In genomic region chr6:113469021-113469420, GRCm38 (mm10) we compare ENCODE assay signal across 8 mouse cellular contexts. TPM values are rescaled to one million over a fixed set of nuclear protein-coding genes. Genes with fewer than 3 reads are reported as not detected.
DNase-seq lines count a peak whose midpoint lies in the region; ATAC-seq and TF ChIP-seq lines count a peak whose summit lies in the region.

No protein-coding gene starts in this region.

- no peak; the same call in 1 of the 2 replicates for ATAC-seq in limb, embryonic 11.5 days (ENCODE audit: insufficient number of reproducible peaks, low FRiP score, low TSS enrichment, low read depth)
- peak; percentile 74 for ATAC-seq in midbrain, embryonic 12.5 days (ENCODE audit: low FRiP score, low read depth)

- 4% methylated on average over 9 of the region's 9 CpGs for WGBS in limb, embryonic 11.5 days
- WGBS in midbrain, embryonic 12.5 days: 11% methylated on average over 9 of the region's 9 CpGs
- WGBS in small intestine, adult 2 months: 6% methylated on average over 9 of the region's 9 CpGs

- H3K9me3 ChIP-seq in limb, embryonic 11.5 days (ENCODE audit: control insufficient read depth, low read length): no peaks in the 10 kb centered on the region
- no peaks in the 10 kb centered on the region for H3K9me3 ChIP-seq in midbrain, embryonic 12.5 days

- peak overlapping the region; percentile 71 for H3K27ac ChIP-seq in gastrocnemius, adult 2 months
- no peak overlapping the region for H3K27ac ChIP-seq in limb, embryonic 11.5 days (replicated peaks; ENCODE audit: low read depth, low read length)
- H3K27ac ChIP-seq in midbrain, embryonic 12.5 days (replicated peaks): no peak overlapping the region
- H3K27ac ChIP-seq in small intestine, adult 2 months (ENCODE audit: insufficient read depth, low read depth, low read length): no peak overlapping the region; the same call in 1 of the 2 replicates

- peak; percentile 66 for TF ChIP-seq CTCF in gastrocnemius, adult 2 months (IDR thresholded peaks at IDR 0.05)
- TF ChIP-seq CTCF in small intestine, adult 2 months (IDR thresholded peaks at IDR 0.05; ENCODE audit: extremely low read depth, insufficient read length, insufficient replicate concordance, low read depth, low read length): peak; percentile 71; the same call in 1 of the 2 replicates

- H3K36me3 ChIP-seq in limb, embryonic 11.5 days (ENCODE audit: control insufficient read depth, insufficient read depth, low read length): no peaks in the 10 kb centered on the region
- H3K36me3 ChIP-seq in midbrain, embryonic 12.5 days: no peaks in the 10 kb centered on the region
- H3K36me3 ChIP-seq in small intestine, adult 2 months (ENCODE audit: control insufficient read depth, insufficient read depth, low read length): peaks cover 2% of the 10 kb centered on the region; the same call in 1 of the 2 replicates

- H3K4me3 ChIP-seq in gastrocnemius, adult 2 months: peak overlapping the region; percentile 69
- peak overlapping the region; percentile 28 for H3K4me3 ChIP-seq in limb, embryonic 11.5 days (ENCODE audit: low read depth, low read length)
- H3K4me3 ChIP-seq in midbrain, embryonic 12.5 days: peak overlapping the region; percentile 38
- H3K4me3 ChIP-seq in small intestine, adult 2 months (ENCODE audit: low read depth, low read length): peak overlapping the region; percentile 61

- peaks cover 17% of the 10 kb centered on the region for H3K27me3 ChIP-seq in limb, embryonic 11.5 days (ENCODE audit: control insufficient read depth, insufficient read depth, low read length)
- peaks cover 58% of the 10 kb centered on the region for H3K27me3 ChIP-seq in midbrain, embryonic 12.5 days
- no peaks in the 10 kb centered on the region for H3K27me3 ChIP-seq in small intestine, adult 2 months (ENCODE audit: control insufficient read depth, insufficient read depth, low read length)

- DNase-seq in left cerebral cortex, adult 18-20 months (ENCODE audit: low spot score in 2 of 2): peak; percentile 54 to 55
- no peak for DNase-seq in left cerebral cortex, adult 11 months (ENCODE audit: low spot score)
- DNase-seq in cerebellum, postnatal 10 days: peak; percentile 86 to 91
- peak; percentile 75 for DNase-seq in gastrocnemius, adult 2 months
- peak; percentile 24 for DNase-seq in hindlimb bud, embryonic 11.5 days (ENCODE audit: extremely low spot score, low read depth, low spot score)
- DNase-seq in limb, embryonic 11.5 days (ENCODE audit: low spot score): peak; percentile 79

- intact Hi-C loops in gastrocnemius, adult 2 months (cut with DNase I): loop anchor here (1.0 kb wide), 2 partner anchors 25 to 28 kb away; no protein-coding TSS in a partner anchor

- peak overlapping the region; percentile 55 for H3K4me2 ChIP-seq in limb, embryonic 11.5 days (ENCODE audit: low read depth, severe bottlenecking)
- peak overlapping the region; percentile 61 for H3K4me2 ChIP-seq in midbrain, embryonic 12.5 days (replicated peaks)

- H3K4me1 ChIP-seq in limb, embryonic 11.5 days (ENCODE audit: control insufficient read depth, insufficient read depth, low read length): peaks cover 9% of the 10 kb centered on the region; the same call in 1 of the 2 replicates
- peaks cover 10% of the 10 kb centered on the region for H3K4me1 ChIP-seq in midbrain, embryonic 12.5 days
- H3K4me1 ChIP-seq in small intestine, adult 2 months (ENCODE audit: control insufficient read depth, insufficient read depth, insufficient read length, low read length): peaks cover 28% of the 10 kb centered on the region

- H3K9ac ChIP-seq in limb, embryonic 11.5 days (ENCODE audit: low read length): peak overlapping the region; percentile 9; the same call in 1 of the 2 replicates
- no peak overlapping the region for H3K9ac ChIP-seq in midbrain, embryonic 12.5 days (replicated peaks)

- no peak for TF ChIP-seq POLR2A in small intestine, adult 2 months (IDR thresholded peaks at IDR 0.05; ENCODE audit: low read depth, low read length)

RNA-seq across cellular contexts. Expression of gene Il17rc, which starts 2.2 kb away (rescaled TPM):
- total RNA-seq in left cerebral cortex, adult 18-20 months (2021): 1 to 10 TPM; 4.9 to 8.2 TPM
- total RNA-seq in gastrocnemius, adult 2 months (2021): 1 to 10 TPM; 4.2 to 4.7 TPM
- polyA plus RNA-seq in limb, embryonic 11.5 days (2014; fragmentation: Nextera tagmentation; extraction: Ambion mirVana): 2.4 and 3.2 TPM in 2 replicates
- polyA plus RNA-seq in midbrain, embryonic 12.5 days (2016; fragmentation: Nextera tagmentation; extraction: Ambion mirVana): 4.3 and 6.3 TPM in 2 replicates
- 189 and 786 TPM in 2 replicates for polyA plus RNA-seq in small intestine, adult 2 months (2012; rRNA removed)

RNA-seq across cellular contexts. Expression of gene Il17re, which starts 10.7 kb away (rescaled TPM):
- total RNA-seq in left cerebral cortex, adult 18-20 months (2021): under 1 TPM; 0.28 to 0.56 TPM
- under 1 TPM; 0.25 to 0.26 TPM for total RNA-seq in gastrocnemius, adult 2 months (2021)
- polyA plus RNA-seq in limb, embryonic 11.5 days (2014; fragmentation: Nextera tagmentation; extraction: Ambion mirVana): 1.2 and 1.5 TPM in 2 replicates
- 0.51 and 0.93 TPM in 2 replicates for polyA plus RNA-seq in midbrain, embryonic 12.5 days (2016; fragmentation: Nextera tagmentation; extraction: Ambion mirVana)
- polyA plus RNA-seq in small intestine, adult 2 months (2012; rRNA removed): 6.8 and 11.4 TPM in 2 replicates

RNA-seq across cellular contexts. Expression of gene Creld1, which starts 14.1 kb away (rescaled TPM):
- total RNA-seq in left cerebral cortex, adult 18-20 months (2021): 100 to 1,000 TPM; 112 to 116 TPM
- total RNA-seq in gastrocnemius, adult 2 months (2021): 10 to 100 TPM; 47.5 to 54.4 TPM
- polyA plus RNA-seq in limb, embryonic 11.5 days (2014; fragmentation: Nextera tagmentation; extraction: Ambion mirVana): 11.2 and 11.8 TPM in 2 replicates
- 44.0 and 49.1 TPM in 2 replicates for polyA plus RNA-seq in midbrain, embryonic 12.5 days (2016; fragmentation: Nextera tagmentation; extraction: Ambion mirVana)
- polyA plus RNA-seq in small intestine, adult 2 months (2012; rRNA removed): 5.7 and 6.6 TPM in 2 replicates

RNA-seq across cellular contexts. Expression of gene Jagn1, which starts 26.7 kb away (rescaled TPM):
- 10 to 100 TPM; 41.9 to 42.6 TPM for total RNA-seq in left cerebral cortex, adult 18-20 months (2021)
- 10 to 100 TPM; 28.2 to 29.7 TPM for total RNA-seq in gastrocnemius, adult 2 months (2021)
- 71.0 and 76.1 TPM in 2 replicates for polyA plus RNA-seq in limb, embryonic 11.5 days (2014; fragmentation: Nextera tagmentation; extraction: Ambion mirVana)
- polyA plus RNA-seq in midbrain, embryonic 12.5 days (2016; fragmentation: Nextera tagmentation; extraction: Ambion mirVana): 73.4 and 74.9 TPM in 2 replicates
- polyA plus RNA-seq in small intestine, adult 2 months (2012; rRNA removed): 36.9 and 39.4 TPM in 2 replicates

RNA-seq across cellular contexts. Expression of gene Prrt3, which starts 32.7 kb away (rescaled TPM):
- 10 to 100 TPM; 52.8 to 54.9 TPM for total RNA-seq in left cerebral cortex, adult 18-20 months (2021)
- total RNA-seq in gastrocnemius, adult 2 months (2021): under 1 TPM; 0.08 to 0.11 TPM
- polyA plus RNA-seq in limb, embryonic 11.5 days (2014; fragmentation: Nextera tagmentation; extraction: Ambion mirVana): 0.31 and 0.33 TPM in 2 replicates
- 2.5 and 2.8 TPM in 2 replicates for polyA plus RNA-seq in midbrain, embryonic 12.5 days (2016; fragmentation: Nextera tagmentation; extraction: Ambion mirVana)
- polyA plus RNA-seq in small intestine, adult 2 months (2012; rRNA removed): 0.05 TPM in 1 of 2 replicates, not detected in the other

Comparison
In these comparisons a context has a peak if more than half of its experiments do, and no peak if none do; other contexts are left out.
1. RNA of gene Il17rc, which starts 2.2 kb away (polyA plus RNA-seq): 189 to 786 TPM in small intestine, adult 2 months; 4.3 to 6.3 TPM in midbrain, embryonic 12.5 days and 2.4 to 3.2 TPM in limb, embryonic 11.5 days; every median in the first group is over 10 times any median in the second.
2. Peak in every context shown above with its lines, with median percentiles within 50 percentile points of each other: H3K4me3 ChIP-seq.